Mouse (Mus musculus) frontal cortex, postnatal 10 days (tissue): ENCODE results near the gene Arhgef1.

Source experiments
- DNase-seq, 2 experiments: peaks; one replicate each; pipeline ENCODE4 v3.0.0; 2022; ENCODE audit warnings: low spot score in 2 of 2, mixed read lengths in 1 of 2

Arhgef1 gene

DNA sequence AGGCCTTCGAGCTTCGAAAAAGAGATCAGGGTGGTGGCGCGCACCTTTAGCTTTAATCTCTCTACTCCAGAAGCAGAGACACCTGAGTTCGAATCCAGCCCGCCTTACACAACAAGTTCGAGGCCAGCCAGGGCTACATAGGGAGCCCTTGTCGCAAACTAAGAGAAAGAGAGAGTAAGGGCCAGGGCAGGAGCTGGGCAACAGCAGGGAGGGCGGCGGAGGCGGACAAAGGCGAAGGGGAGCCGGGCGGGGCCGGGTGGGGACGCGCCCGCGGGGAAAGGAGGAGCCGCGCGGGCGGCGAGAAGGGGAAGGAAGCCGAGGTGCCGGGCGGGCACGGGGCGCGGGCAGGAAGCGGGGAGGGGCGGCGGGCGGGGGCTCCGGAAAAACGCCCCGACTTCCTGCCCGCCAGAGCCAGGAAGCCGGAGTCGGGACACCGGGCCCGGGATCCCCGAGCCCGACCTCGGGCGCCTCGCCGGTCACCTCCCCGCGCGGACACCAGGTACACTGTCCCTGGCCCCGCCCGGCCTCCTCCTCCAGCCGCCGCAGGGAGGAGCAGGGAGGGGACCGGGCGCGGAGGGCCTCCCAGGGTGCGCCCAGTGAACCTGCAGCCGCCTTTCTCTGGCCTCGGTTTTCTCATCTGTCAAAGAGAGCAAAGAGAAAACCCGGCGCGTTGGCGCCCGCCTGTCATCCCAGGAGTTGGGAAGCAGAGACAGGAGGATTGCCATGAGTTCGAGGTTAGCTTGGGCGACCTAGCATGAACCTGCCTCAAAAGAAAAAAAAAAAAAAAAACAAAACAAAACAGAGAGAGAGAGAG lies at the start of gene Arhgef1:
TSS of gene Arhgef1 (plus strand) at position 283 of the 814 bp plus-strand sequence.
- no peak for DNase-seq

DNA sequence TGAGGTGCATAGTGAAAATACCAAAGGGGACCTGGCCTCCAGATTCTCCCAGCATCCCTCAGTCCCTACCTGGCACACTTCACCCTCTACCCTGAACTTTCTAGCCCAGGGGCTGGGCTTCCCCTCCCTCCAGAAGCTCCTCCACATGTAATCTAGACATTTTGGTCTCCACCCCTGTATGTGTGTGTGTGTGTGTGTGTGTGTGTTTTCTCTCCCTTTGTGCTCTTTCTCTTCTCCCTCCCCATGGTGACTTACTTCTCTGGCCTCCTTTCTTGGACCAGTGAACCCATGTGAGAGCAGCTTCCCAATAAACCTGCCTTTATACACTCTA lies 49.5 kb upstream of the Arhgef1 start:
- no peak for DNase-seq

DNA sequence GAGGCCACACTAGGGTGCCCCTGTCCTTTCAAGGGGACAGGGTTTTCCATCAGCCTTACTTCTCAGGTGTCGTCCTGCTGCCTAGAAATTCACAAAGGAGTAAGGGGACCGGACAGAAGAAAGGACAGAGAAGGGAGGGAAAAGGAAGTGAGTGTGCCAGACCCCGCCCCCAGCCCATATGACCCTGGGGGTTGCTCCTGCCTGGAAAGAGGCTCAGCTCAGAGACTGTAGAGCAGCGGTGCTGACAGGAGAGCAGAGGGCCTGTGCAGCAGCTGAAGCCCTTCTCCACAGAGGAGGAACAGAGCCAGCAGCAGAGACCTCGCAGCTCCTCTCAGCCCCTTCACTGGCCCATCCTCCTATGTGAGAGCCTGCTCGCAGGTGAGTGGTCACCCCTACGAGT lies 49.0 kb upstream of the Arhgef1 start:
- DNase-seq: no peak

DNA sequence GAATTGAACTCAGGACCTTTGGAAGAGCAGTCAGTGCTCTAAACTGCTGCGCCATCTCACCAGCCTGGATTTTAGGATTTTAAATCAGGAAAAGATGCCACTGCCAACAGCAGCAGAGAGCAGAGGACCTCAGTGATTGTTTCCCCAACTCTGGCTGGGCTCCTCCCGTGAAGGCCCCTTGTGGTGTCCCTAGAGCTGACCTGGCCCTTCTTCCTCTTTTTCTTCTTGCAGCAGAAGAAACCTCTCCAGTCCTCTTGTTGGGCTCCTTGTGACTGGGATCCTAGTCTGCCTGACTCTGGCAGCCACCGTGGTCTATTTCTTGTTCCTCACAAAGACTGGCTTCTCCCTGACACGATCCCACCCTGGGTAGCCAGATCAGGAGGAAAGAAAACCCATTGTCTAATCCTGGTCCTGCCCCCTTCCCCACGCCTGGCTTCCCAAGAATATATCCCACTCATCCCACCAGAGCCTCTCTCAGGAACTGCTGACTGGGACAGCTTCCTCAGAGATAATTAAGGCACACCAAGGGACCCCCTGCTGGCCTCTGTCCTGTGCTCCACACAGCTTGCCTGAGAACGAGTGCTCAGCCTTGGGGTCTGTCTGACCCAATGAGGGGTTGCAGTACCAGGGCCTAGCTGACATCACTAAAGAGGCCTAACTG lies 46.1 kb upstream of the Arhgef1 start:
- DNase-seq: no peak

DNA sequence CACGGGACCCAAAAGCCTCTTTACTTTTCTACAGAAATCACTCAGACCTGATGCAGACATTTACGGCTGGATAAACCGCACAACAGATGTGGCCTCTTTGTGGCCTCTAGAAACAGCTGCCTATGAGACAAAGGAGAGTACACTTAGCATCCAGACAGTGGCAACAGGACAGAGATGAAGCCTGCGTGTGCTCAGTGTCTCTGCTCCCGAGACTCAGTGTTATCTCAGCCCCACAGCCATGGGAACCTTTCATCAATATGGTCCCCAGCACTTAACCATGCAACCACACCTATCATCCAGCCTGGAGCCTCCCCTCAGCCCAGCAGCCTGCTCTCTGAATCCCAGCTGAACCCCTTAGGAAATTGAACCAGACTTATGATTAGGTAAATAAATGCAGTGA lies 43.5 kb upstream of the Arhgef1 start:
- DNase-seq: no peak

DNA sequence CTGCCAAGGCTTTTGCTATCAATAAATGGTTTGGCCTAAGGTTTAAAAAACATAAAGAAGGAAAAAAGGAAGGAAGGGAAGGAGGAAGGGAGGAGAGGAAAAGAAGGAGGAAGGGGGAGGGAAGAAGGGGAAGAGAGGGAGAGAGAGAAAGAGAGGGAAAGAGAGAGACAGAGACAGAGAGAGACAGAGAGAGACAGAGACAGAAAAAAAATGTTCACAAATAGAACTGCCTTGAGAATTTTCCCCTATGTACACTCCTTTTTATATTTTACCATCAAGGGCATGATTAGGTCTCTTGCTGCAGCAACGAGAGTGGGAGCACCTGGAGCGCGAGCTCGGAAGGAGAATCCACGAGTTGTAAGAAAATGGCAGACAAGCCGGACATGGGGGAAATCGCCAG lies 40.8 kb upstream of the Arhgef1 start, which contains the start of gene Gm9844:
TSS of gene Gm9844 (plus strand) at position 301 of the 400 bp plus-strand sequence.
- no peak for DNase-seq

DNA sequence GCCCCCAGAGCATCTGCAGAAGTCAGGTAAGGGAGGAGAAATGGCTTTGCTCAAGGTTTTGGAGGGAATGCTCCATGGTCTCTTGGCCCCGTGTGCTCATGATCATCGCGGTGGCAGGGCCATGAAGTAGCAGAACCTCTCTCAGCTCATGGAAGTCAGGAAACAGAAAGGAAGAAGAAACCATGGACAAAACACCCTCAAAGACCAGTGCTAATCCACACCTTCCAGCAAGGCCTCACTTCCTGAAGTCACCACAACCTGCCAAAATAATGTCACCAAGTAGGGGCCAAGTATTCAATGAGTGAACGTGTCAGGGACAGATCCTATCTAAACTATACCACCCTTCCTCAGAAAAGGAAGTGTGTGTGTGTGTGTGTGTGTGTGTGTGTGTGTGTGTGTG lies 39.9 kb upstream of the Arhgef1 start:
- DNase-seq: no peak

DNA sequence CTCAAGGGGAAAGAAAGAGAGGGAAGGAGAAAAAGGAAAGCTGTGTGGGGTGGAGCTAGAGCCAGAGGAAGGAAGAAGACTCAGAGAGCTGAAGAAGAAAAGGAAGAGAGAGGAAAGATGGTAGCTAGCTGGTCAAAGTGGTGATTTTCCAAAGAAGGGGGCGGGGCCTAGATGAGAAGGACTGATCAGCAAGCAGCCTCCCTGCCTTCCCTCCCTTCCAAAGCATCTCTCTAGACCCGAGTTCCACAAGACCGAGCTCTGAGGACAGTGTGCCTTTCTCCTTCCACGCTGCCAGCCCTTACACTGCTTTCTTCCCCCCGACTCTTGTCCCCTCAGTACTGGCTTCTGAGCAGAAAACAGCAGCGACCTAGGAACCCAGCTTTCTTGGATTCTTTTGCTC lies 38.6 kb upstream of the Arhgef1 start:
- no peak for DNase-seq

DNA sequence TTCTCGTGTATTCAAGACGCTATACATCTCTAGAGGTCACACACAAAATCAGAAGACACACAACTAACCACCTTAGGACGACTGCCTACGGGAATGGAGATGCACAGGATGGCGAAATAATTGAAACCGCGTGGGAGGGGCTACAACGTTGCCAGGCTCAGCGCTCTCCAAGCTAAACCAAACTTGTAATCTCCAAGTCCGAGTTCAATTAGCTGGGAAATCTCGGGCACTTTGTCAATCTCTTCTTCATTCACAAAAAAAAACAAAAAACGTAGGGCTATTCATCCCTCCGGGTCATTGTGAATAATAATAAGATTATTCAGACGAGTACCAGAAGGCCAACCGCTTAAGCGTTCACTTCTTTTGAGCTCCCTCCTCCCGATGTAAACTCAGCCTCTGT lies 33.6 kb upstream of the Arhgef1 start:
- DNase-seq: no peak

DNA sequence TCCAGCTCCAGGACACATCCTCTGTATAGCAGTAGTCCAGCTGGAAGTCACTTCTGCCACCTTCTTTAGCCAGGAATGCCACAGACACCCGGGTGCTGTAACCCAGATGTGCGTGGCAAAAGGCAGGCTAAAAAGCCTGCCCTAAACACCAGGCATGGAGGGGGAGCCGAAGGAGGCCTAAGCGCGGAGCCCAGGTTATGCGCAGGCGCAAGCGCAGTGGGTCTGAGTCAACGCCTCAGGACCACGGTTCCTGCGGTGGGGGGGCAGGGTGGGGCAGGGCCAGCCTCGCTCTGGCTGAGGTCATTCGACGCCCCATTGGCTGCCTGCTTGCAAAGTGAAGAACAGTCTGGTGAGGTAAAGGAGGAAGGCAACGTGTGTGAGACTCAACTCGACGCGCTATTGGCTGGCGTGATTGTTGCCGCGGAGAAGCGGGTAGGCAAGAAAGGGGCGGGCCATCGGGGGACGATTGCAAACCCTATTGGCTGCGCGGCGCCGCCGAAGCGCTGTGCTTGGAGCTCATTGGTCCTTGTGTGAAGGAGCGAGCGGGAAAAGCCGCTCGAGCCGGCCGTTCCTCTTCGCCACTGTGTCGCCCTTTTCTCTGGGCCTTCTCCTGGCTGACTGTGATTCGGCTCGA lies 33.1 kb upstream of the Arhgef1 start, which contains the start of the genes Lypd4 and Dmrtc2:
TSS of gene Lypd4 (minus strand) at position 410 of the 634 bp plus-strand sequence.
TSS of gene Dmrtc2 (plus strand) at position 526 of the 634 bp plus-strand sequence.
- DNase-seq: no peak

DNA sequence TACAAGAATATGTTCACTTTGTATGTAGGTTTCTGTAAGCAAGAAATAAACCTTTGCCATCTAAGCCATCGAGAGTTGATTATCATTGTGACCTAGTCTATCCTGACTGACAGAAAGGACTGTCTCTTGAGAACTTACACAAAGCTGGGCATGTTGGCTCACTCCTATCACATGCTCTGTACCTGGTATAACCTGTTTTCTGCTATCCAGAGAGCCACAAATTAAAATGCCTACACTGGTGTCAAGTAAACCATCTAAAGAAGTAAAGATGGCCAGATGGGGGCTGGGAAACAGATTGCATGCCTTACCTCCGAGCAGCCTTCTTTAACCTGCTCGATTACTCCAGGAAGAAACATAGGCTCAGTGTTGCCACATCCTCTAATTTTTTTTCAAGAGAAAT lies 25.1 kb upstream of the Arhgef1 start:
- no peak for DNase-seq

DNA sequence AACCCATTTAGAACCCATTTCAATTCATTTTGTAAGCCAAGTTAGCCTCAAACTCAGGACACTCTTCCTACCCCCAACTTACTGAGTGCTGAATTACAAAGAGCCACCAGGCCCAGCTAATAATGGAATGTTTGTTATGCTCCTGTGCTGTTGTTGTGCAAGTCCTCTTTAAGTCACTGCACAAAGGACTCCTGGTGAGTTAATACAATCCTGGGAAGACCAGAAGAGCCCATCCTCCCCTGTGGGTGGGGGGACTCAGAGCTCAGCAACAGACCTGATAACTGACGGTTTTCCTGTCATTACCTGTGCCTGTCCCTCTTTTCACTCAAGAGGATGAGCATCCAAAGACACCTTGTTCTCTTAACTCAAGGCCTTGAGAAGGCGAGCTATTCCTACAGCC lies 23.1 kb upstream of the Arhgef1 start:
- no peak for DNase-seq

DNA sequence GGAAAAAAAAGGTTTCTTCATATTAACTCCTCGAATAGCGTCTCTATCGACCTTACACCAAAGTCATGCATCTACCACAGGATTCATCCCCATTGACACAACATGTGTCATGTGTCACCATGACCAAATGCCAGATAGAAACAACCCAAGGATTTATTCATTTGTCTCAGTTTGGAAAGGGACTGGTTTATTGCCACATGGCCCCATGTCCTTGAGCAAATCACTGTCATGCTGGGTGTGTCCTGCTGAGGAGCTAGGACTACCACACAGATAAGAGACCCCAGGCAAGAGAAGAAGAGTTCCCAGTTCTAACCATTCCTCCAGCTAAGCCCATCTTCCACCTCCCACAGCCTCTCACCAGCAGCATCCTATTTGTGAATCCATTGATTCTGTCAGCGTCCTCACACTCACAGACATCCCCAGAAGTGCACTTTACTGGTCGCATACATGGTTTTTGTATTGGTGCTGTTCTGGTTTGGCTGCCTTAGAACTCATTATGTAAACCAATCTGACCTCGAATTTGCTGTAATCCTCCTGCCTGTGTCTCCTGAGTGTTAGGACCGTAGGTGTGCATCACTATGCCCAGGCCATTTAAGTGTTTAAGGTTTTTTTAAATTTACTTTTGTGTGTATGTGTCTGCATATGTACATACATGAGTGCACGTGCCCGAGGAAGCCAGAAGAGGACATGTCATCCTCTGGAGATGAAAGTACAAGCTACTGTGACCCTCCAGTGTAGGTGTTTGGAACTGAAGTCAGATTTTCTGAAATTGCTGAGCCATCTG lies 20.1 kb upstream of the Arhgef1 start:
- no peak for DNase-seq

DNA sequence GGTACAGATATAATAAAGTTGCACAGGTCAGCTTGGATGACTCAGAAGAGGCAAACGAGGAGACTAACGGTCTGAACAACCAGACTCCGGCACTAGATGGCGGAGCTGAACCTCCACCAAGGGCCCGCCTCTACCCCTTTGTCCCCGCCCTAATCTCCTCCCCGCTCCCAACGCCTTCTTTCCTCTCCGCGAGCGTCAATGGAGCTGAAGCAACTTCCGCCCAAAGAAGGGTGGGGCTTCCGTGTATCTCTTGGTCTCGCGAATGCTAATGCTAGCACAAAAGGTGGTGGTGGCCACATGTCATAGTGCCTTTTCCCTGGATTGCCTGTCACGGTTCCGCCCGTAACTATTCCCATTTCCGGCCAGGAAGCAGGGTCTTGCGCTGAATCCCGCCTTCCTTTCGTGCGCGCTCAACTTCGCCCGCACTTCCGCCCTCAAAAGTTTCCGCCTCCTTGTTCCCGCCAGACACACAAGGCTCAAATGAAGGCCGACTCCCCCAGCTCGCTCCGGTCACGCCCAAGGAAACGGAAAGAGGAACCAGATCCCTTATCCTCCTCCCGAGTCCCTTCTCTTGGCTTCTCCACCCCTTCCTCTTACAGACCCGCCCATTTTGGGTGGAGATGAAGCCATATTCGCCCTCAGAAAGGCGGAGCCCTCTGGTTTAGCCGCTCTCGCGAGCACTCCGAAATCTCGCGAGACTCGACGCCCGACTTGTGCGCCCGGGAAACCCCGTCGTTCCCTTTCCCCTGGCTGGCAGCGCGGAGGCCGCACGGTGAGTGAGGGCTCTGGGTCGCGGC lies 18.6 kb upstream of the Arhgef1 start, which contains the start of gene Rps19:
TSS of gene Rps19 (plus strand) at position 476 of the 797 bp plus-strand sequence.
- peak; percentile 97 to 98 for DNase-seq

DNA sequence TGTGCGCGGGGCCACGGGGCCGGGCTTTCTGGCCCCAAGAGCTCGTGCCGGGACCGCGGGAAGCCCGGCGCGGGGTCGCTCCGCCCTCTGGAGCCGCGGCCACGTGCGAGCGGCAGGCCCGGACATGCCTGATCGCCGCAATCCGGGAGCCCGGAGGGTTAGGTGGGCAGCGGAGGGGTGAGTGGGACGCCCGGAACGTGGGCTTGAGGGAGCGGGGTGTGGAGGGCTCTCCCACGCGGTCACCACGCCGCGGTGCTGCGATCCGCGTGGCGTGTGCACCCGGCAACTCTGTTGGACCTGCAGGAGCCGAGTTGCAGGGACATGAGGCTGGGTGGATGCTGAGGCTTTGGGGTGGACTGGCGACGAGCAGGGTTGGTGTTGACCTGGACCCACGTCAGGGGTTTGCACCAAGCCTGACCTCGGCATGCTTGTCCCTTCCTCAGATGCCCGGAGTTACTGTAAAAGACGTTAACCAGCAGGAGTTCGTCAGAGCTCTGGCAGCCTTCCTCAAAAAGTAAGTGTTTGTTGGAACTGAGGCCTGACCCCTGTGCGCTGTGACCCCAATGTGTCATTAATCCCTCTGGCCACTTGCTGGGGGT lies 17.9 kb upstream of the Arhgef1 start:
- no peak for DNase-seq

DNA sequence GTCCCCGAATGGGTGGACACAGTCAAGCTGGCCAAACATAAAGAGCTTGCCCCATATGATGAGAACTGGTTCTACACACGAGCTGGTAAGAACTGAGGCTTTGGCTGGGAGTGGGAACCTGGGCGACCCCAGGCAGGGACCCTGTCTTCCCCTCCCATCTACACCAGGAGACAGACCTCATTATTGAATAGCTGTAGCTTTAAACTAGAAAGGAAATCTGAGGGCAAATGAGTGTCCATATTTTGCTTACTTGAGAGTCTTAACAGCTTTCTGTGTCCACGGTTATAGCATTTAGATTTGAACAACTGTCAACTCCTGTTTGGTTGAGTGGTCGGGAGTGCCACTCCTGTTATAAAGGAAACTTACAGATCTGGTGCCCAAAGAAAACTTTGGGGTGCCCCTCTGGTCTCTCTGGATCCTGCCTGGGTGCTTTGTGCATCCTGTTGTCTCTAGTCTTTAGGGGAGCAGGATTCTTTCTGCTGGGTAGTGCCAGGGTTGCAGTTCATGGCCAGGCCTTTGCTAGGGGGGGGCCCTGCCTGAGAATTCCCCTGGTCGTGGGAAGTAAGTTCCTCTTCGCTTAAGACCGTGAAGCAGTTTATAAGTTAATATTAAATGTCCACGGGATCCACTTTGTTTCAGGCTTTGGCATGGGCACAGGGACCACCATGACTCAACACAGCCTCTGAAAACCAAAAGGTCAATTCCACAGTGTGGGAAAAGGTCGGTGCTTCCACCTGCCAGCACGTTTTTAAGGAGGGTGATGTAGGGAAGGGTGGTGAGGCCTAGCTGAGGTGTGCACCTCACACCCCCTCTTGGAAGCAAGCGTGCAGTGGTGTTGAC lies 17.0 kb upstream of the Arhgef1 start:
- no peak for DNase-seq

DNA sequence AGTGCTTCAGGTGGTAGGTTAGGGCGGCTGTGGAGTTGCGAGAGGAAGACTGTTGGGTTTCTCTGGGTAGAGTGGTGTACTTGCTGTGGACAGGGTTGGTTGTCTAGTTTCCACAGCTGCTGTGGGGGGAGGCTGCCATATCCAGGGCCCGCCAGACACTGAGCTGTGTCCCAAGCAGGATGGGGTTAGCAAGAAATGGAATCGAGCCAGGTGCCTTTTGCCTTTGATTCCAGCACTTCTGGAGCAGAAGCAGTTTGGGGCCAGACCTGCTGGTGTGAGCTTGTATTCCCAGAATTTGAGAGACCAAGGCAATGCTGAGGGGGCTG lies 16.4 kb upstream of the Arhgef1 start:
- no peak for DNase-seq

DNA sequence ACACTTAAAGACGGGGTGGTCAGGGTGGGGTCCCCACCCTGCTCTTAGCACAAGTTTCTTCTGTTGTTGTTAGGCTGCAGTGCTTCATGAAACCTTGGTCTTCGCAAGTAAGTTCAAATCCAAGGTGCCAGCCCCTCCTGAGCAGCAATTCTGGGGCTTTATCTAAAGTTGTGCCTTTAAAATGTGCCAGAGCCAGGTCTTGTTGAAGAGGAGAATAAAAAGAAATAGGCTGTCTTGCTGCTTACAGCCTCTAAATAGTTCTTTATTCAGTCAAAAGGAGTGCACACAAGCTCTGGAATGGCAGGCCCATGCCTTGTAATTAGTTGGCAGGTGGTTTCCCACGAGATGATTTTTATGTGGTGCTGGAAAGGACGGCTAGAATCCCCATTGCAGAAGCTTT lies 15.6 kb upstream of the Arhgef1 start:
- no peak for DNase-seq

DNA sequence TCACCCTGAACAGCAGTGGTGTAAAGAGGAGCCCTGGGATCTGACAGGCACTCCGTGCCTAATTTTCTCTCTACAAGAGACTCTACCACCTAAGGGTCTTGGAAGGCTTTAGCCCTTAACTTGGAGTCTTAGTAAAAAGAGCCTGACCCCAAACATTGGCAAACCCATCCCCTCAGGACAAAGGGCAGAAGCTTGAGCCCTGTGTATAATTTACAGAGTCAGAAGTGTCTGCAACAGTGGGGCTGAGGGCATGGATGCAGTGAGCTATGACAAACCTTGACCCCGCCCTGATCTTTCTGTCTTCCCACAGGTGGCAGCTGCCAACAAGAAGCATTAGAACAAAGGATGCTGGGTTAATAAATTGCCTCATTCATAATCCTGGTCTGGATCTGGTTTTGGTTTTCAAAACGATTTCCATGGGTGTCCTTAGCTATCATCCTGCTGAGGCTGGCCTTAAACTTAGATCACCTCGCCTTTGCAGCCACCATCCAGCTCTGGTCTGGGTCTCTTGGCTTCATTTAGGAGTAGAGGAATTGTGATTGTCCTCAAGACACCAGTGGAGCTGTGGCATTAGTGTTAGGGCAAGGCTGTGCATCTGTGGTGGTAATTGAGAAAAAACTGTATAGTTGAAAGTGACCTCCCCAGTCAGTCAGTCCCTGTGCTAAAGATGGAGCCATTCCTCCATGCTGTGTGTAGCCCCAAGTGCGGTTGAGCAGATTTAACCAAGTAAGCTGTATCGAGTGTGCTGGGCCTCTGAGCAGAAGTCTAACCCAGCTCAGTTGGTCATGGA lies 13.1 kb upstream of the Arhgef1 start:
- no peak for DNase-seq
